Mouse (Mus musculus): ENCODE measurements around the gene Ostm1. TPM values are rescaled to one million over a fixed set of nuclear protein-coding genes. Genes with fewer than 3 reads are reported as not detected.
A peak's percentile ranks its signal among the peaks of the same experiment; 100 is the strongest.

Ostm1 gene
- polyA plus RNA-seq, 1 experiment from 2014 or later: 43.1 TPM

DNA sequence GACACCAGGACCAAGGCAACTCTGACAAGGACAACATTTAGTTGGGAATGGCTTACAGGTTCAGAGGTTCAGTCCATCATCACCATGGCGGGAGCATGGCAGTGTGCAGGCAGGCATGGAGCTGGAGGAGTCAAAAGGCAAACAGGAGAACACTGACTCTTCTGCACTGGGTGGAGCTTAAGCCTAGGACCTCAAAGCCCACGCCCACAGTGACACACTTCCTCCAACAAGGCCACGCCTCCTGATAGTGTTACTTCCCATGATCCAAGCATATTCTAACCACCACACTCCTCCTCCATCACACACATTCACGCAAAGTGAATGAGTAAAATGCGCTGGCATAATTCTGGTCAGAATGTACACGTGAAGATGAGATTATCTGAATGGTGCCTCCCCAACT lies 56.2 kb downstream of the Ostm1 start:
- WGBS: 87% methylated on average over 6 of the region's 6 CpGs
- no peak for ATAC-seq (ENCODE audit: low FRiP score, low TSS enrichment)
- no peak overlapping the region for H3K9ac ChIP-seq (replicated peaks; ENCODE audit: low read length)

DNA sequence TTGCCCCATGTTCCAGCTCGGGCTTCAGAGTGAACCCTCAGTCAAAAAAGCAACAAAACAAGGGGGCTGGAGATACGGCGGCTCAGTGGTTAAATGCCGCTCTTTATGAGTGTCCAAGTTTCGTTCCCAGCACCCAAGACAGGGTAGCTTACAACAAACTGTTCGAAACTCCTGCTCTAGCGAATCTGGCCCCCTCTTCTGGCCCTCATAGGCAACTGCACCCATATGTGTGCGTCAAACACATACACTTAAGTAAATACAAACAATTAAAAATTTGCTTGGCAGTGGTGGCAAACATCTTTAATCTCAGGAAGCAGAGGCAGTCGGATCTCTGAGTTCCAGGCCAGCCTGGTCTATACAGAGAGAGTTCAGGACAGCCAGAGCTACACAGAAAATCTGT lies 60.0 kb downstream of the Ostm1 start:
- Histone ChIP-seq H3K27me3 (ENCODE audit: control insufficient read depth, insufficient read depth, low read length) (no peaks in the 10 kb centered on the region), H3K4me2 (ENCODE audit: low read length) (no peak overlapping the region), H3K9me3 (ENCODE audit: control insufficient read depth, low read length) (no peaks in the 10 kb centered on the region), H3K4me1 (ENCODE audit: control insufficient read depth, insufficient read depth, low read length) (no peaks in the 10 kb centered on the region), H3K27ac (replicated peaks; ENCODE audit: low read depth, low read length) (no peak overlapping the region), H3K9ac (replicated peaks; ENCODE audit: low read length) (no peak overlapping the region), H3K36me3 (ENCODE audit: control insufficient read depth, insufficient read depth, low read length) (no peaks in the 10 kb centered on the region), H3K4me3 (replicated peaks; ENCODE audit: low read depth, low read length) (no peak overlapping the region)
- 86% methylated on average over 9 of the region's 9 CpGs for WGBS
- ATAC-seq (ENCODE audit: low FRiP score, low TSS enrichment): no peak
- no peak for DNase-seq

More for the DNA sequence above, 56.2 kb downstream of the Ostm1 start:
- no peak for DNase-seq
- Histone ChIP-seq H3K4me2 (ENCODE audit: low read length) (no peak overlapping the region), H3K9me3 (ENCODE audit: control insufficient read depth, low read length) (no peaks in the 10 kb centered on the region), H3K4me3 (replicated peaks; ENCODE audit: low read depth, low read length) (no peak overlapping the region), H3K4me1 (ENCODE audit: control insufficient read depth, insufficient read depth, low read length) (peaks cover 13% of the 10 kb centered on the region; the same call in 1 of the 2 replicates), H3K27me3 (ENCODE audit: control insufficient read depth, insufficient read depth, low read length) (peaks cover 29% of the 10 kb centered on the region; the same call in 1 of the 2 replicates), H3K27ac (replicated peaks; ENCODE audit: low read depth, low read length) (no peak overlapping the region), H3K36me3 (ENCODE audit: control insufficient read depth, insufficient read depth, low read length) (no peaks in the 10 kb centered on the region)

- Histone ChIP-seq H3K27ac (replicated peaks; ENCODE audit: low read depth, low read length) (no peak overlapping the region), H3K4me3 (replicated peaks; ENCODE audit: low read depth, low read length) (no peak overlapping the region), H3K4me1 (ENCODE audit: control insufficient read depth, insufficient read depth, low read length) (no peaks in the 10 kb centered on the region), H3K4me2 (ENCODE audit: low read length) (no peak overlapping the region), H3K36me3 (ENCODE audit: control insufficient read depth, insufficient read depth, low read length) (no peaks in the 10 kb centered on the region), H3K27me3 (ENCODE audit: control insufficient read depth, insufficient read depth, low read length) (no peaks in the 10 kb centered on the region), H3K9me3 (ENCODE audit: control insufficient read depth, low read length) (no peaks in the 10 kb centered on the region), H3K9ac (replicated peaks; ENCODE audit: low read length) (no peak overlapping the region)
- WGBS: 59% methylated on average over 4 of the region's 4 CpGs
- no peak for DNase-seq
- ATAC-seq (ENCODE audit: low FRiP score, low TSS enrichment): no peak
These were observed 62.7 kb downstream of the Ostm1 start for GRCm38 (mm10) chr10:42646340-42646739.

GRCm38 (mm10) chr10:42661916-42662315 lies 78.3 kb downstream of the Ostm1 start:
- Histone ChIP-seq H3K4me1 (ENCODE audit: control insufficient read depth, insufficient read depth, low read length) (no peaks in the 10 kb centered on the region), H3K27ac (replicated peaks; ENCODE audit: low read depth, low read length) (no peak overlapping the region), H3K9me3 (ENCODE audit: control insufficient read depth, low read length) (no peaks in the 10 kb centered on the region), H3K36me3 (ENCODE audit: control insufficient read depth, insufficient read depth, low read length) (no peaks in the 10 kb centered on the region), H3K4me3 (replicated peaks; ENCODE audit: low read depth, low read length) (no peak overlapping the region), H3K4me2 (ENCODE audit: low read length) (no peak overlapping the region), H3K27me3 (ENCODE audit: control insufficient read depth, insufficient read depth, low read length) (no peaks in the 10 kb centered on the region), H3K9ac (replicated peaks; ENCODE audit: low read length) (no peak overlapping the region)
- ATAC-seq (ENCODE audit: low FRiP score, low TSS enrichment): no peak
- DNase-seq: no peak
- WGBS: 86% methylated on average over 2 of the region's 2 CpGs

GRCm38 (mm10) chr10:42669970-42670369 lies 86.3 kb downstream of the Ostm1 start:
- Histone ChIP-seq H3K36me3 (ENCODE audit: control insufficient read depth, insufficient read depth, low read length) (no peaks in the 10 kb centered on the region), H3K9ac (replicated peaks; ENCODE audit: low read length) (no peak overlapping the region), H3K4me3 (replicated peaks; ENCODE audit: low read depth, low read length) (no peak overlapping the region), H3K9me3 (ENCODE audit: control insufficient read depth, low read length) (no peaks in the 10 kb centered on the region), H3K4me1 (ENCODE audit: control insufficient read depth, insufficient read depth, low read length) (no peaks in the 10 kb centered on the region), H3K4me2 (ENCODE audit: low read length) (no peak overlapping the region), H3K27me3 (ENCODE audit: control insufficient read depth, insufficient read depth, low read length) (no peaks in the 10 kb centered on the region), H3K27ac (replicated peaks; ENCODE audit: low read depth, low read length) (no peak overlapping the region)
- ATAC-seq (ENCODE audit: low FRiP score, low TSS enrichment) (no peak), DNase-seq (no peak)
- WGBS: 83% methylated on average over 4 of the region's 4 CpGs

DNA sequence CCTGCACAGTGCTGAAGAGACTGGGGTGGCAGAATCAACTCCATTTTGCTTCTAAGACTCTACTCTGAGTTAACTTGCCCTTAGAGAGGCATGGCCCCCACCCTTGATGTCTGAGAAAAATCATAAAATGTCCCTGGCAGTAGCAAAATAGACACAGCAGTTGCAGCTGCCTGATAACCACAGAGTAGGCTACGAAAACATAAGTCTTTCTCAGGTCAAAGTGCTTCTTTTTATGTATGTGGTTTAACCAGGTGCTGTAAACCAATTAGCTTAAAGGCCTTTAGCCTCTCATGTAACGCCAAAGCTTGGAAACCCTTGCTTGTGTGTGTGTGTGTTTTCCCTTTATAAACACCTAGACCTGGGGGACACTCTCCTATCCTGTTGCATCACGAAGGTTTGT lies 89.2 kb downstream of the Ostm1 start:
- Histone ChIP-seq H3K4me2 (ENCODE audit: low read length) (no peak overlapping the region), H3K27ac (replicated peaks; ENCODE audit: low read depth, low read length) (no peak overlapping the region), H3K9me3 (ENCODE audit: control insufficient read depth, low read length) (no peaks in the 10 kb centered on the region), H3K36me3 (ENCODE audit: control insufficient read depth, insufficient read depth, low read length) (no peaks in the 10 kb centered on the region), H3K4me3 (replicated peaks; ENCODE audit: low read depth, low read length) (no peak overlapping the region), H3K9ac (replicated peaks; ENCODE audit: low read length) (no peak overlapping the region), H3K4me1 (ENCODE audit: control insufficient read depth, insufficient read depth, low read length) (no peaks in the 10 kb centered on the region), H3K27me3 (ENCODE audit: control insufficient read depth, insufficient read depth, low read length) (no peaks in the 10 kb centered on the region)
- 89% methylated on average over 3 of the region's 3 CpGs for WGBS
- ATAC-seq (ENCODE audit: low FRiP score, low TSS enrichment) (no peak), DNase-seq (no peak)

GRCm38 (mm10) chr10:42675571-42675970 lies 91.9 kb downstream of the Ostm1 start:
- no peak overlapping the region for H3K4me3 ChIP-seq (replicated peaks; ENCODE audit: low read depth, low read length)
- H3K27ac ChIP-seq (replicated peaks; ENCODE audit: low read depth, low read length): no peak overlapping the region
- DNase-seq: no peak
- peaks cover 12% of the 10 kb centered on the region; the same call in 1 of the 2 replicates for H3K4me1 ChIP-seq (ENCODE audit: control insufficient read depth, insufficient read depth, low read length)
- H3K36me3 ChIP-seq (ENCODE audit: control insufficient read depth, insufficient read depth, low read length): no peaks in the 10 kb centered on the region
- 89% methylated on average over 4 of the region's 4 CpGs for WGBS
- no peak overlapping the region for H3K9ac ChIP-seq (replicated peaks; ENCODE audit: low read length)
- H3K4me2 ChIP-seq (ENCODE audit: low read length): no peak overlapping the region
- H3K27me3 ChIP-seq (ENCODE audit: control insufficient read depth, insufficient read depth, low read length): no peaks in the 10 kb centered on the region
- no peak for ATAC-seq (ENCODE audit: low FRiP score, low TSS enrichment)
- H3K9me3 ChIP-seq (ENCODE audit: control insufficient read depth, low read length): no peaks in the 10 kb centered on the region

DNA sequence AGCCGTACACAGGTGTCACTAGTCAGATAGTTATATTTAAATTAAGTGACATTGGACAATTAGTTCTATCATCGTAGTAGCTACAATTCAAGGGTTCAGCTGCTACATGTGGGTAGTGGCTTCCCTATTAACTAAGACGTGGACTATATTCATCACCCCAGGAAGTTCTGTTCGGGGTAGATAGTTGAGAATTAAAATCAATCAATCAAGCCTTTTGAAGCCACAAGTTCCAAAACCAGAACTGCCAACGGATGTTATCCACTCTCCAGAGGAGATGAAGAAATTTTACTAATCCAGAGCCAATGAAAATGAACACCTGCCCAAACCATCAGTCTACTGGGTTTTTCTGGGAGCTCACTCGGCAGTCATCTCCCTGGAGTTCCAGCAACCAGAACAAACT lies 94.7 kb downstream of the Ostm1 start:
- no peaks in the 10 kb centered on the region for H3K36me3 ChIP-seq (ENCODE audit: control insufficient read depth, insufficient read depth, low read length)
- ATAC-seq (ENCODE audit: low FRiP score, low TSS enrichment) (peak; percentile 9; the same call in 1 of the 2 replicates), DNase-seq (no peak)
- H3K9ac ChIP-seq (replicated peaks; ENCODE audit: low read length): peak overlapping the region; percentile 80; the same call in 1 of the 2 replicates
- H3K4me1 ChIP-seq (ENCODE audit: control insufficient read depth, insufficient read depth, low read length): peaks cover 15% of the 10 kb centered on the region; the same call in 1 of the 2 replicates
- no peaks in the 10 kb centered on the region for H3K9me3 ChIP-seq (ENCODE audit: control insufficient read depth, low read length)
- peak overlapping the region; percentile 65 for H3K4me2 ChIP-seq (ENCODE audit: low read length)
- H3K27ac ChIP-seq (replicated peaks; ENCODE audit: low read depth, low read length): peak overlapping the region; percentile 82
- peak overlapping the region; percentile 88 for H3K4me3 ChIP-seq (replicated peaks; ENCODE audit: low read depth, low read length)
- no peaks in the 10 kb centered on the region for H3K27me3 ChIP-seq (ENCODE audit: control insufficient read depth, insufficient read depth, low read length)
- WGBS: 44% methylated on average over 6 of the region's 6 CpGs

- H3K27me3 ChIP-seq (ENCODE audit: control insufficient read depth, insufficient read depth, low read length): no peaks in the 10 kb centered on the region
- peak overlapping the region; percentile 88 for H3K4me3 ChIP-seq (replicated peaks; ENCODE audit: low read depth, low read length)
- peak overlapping the region; percentile 80 for H3K9ac ChIP-seq (replicated peaks; ENCODE audit: low read length)
- peak overlapping the region; percentile 65 for H3K4me2 ChIP-seq (ENCODE audit: low read length)
- H3K9me3 ChIP-seq (ENCODE audit: control insufficient read depth, low read length): no peaks in the 10 kb centered on the region
- H3K36me3 ChIP-seq (ENCODE audit: control insufficient read depth, insufficient read depth, low read length): 0 out of 2 replicates have a peak, but pooled peaks cover 4% of the 10 kb centered on the region
- under 1% methylated on average over 56 of the region's 56 CpGs for WGBS
- ATAC-seq (ENCODE audit: low FRiP score, low TSS enrichment) (peak; percentile 97), DNase-seq (peak; percentile 97)
- H3K4me1 ChIP-seq (ENCODE audit: control insufficient read depth, insufficient read depth, low read length): peaks cover 15% of the 10 kb centered on the region; the same call in 1 of the 2 replicates
- H3K27ac ChIP-seq (replicated peaks; ENCODE audit: low read depth, low read length): peak overlapping the region; percentile 82
These were observed 95.2 kb downstream of the Ostm1 start for GRCm38 (mm10) chr10:42678755-42679364.

All from midbrain, embryonic 14.5 days (tissue).